Mouse (Mus musculus) kidney, postnatal 0 days (tissue): ENCODE results near the gene B4galt7. TPM values are rescaled to one million over a fixed set of nuclear protein-coding genes. Genes with fewer than 3 reads are reported as not detected.
A peak's percentile ranks its signal among the peaks of the same experiment; 100 is the strongest.

ENCODE experiments used
- ATAC-seq: fragments of 200-750 bp; cut with Nextera tagmentation; replicated peaks from 2 replicates; pipeline ENCODE4 v1.8.0; 2017; ENCODE audit warnings: low read depth, moderate number of reproducible peaks, moderate TSS enrichment, moderate library complexity; ENCODE audit not compliant: low FRiP score
- DNase-seq: peaks from one replicate; pipeline ENCODE4 v3.0.0-alpha.2; 2016; ENCODE audit warnings: low spot score
- H3K27ac ChIP-seq: fragments of 300-500 bp; sonication (generic); 2 replicates; pipeline ENCODE4 v1.5.1; 2014; ENCODE audit warnings: mild to moderate bottlenecking
- H3K27me3 ChIP-seq: fragments of 300-500 bp; sonication (generic); 2 replicates; pipeline ENCODE4 v1.6.1; 2014; ENCODE audit warnings: low read length, mixed read lengths; ENCODE audit not compliant: insufficient read depth
- H3K36me3 ChIP-seq: fragments of 300-500 bp; sonication (generic); 2 replicates; pipeline ENCODE4 v1.6.1; 2014; ENCODE audit warnings: low read length, mixed read lengths; ENCODE audit not compliant: insufficient read depth
- H3K4me1 ChIP-seq: fragments of 300-500 bp; sonication (generic); replicated peaks from 2 replicates; pipeline ENCODE4 v1.6.1; 2014; ENCODE audit warnings: antibody characterized with exemption, low read length, mixed read lengths; ENCODE audit not compliant: insufficient read depth
- H3K4me2 ChIP-seq: fragments of 300-500 bp; sonication (generic); 2 replicates; pipeline ENCODE4 v1.6.1; 2014; ENCODE audit warnings: mild to moderate bottlenecking, low read length, moderate library complexity, mixed read lengths
- H3K4me3 ChIP-seq: fragments of 300-500 bp; sonication (generic); replicated peaks from 2 replicates; pipeline ENCODE4 v1.5.1; 2014; ENCODE audit warnings: low read depth, low read length
- H3K9ac ChIP-seq: fragments of 300-500 bp; sonication (generic); 2 replicates; pipeline ENCODE4 v1.6.1; 2014; ENCODE audit warnings: low read depth, low read length
- H3K9me3 ChIP-seq: fragments of 300-500 bp; sonication (generic); replicated peaks from 2 replicates; pipeline ENCODE4 v1.6.1; 2016; ENCODE audit warnings: low read length, inconsistent platforms, mixed read lengths
- CTCF ChIP-seq: IDR thresholded peaks from 2 replicates; pipeline ENCODE4 v1.5.1; 2016; ENCODE audit warnings: antibody characterized with exemption, low read depth, mild to moderate bottlenecking, moderate library complexity
- WGBS: fragments of 180-500 bp; shearing (Covaris S2); extraction: QIAGEN DNeasy Blood & Tissue Kit; methylation state at CpG from one replicate; pipeline ENCODE4 v1.1.7; 2014; 5-methylcytosine and 5-hydroxymethylcytosine counted together
- polyA plus RNA-seq: library from polyadenylated mRNA; unstranded; fragments of >200 nt; fragmentation: Nextera tagmentation; extraction: Ambion mirVana; gene quantifications from 2 replicates; pipeline ENCODE4 v1.2.1, GENCODE M21; 2015

Gene B4galt7
- polyA plus RNA-seq, 1 experiment from 2014 or later: 20.1 TPM

DNA sequence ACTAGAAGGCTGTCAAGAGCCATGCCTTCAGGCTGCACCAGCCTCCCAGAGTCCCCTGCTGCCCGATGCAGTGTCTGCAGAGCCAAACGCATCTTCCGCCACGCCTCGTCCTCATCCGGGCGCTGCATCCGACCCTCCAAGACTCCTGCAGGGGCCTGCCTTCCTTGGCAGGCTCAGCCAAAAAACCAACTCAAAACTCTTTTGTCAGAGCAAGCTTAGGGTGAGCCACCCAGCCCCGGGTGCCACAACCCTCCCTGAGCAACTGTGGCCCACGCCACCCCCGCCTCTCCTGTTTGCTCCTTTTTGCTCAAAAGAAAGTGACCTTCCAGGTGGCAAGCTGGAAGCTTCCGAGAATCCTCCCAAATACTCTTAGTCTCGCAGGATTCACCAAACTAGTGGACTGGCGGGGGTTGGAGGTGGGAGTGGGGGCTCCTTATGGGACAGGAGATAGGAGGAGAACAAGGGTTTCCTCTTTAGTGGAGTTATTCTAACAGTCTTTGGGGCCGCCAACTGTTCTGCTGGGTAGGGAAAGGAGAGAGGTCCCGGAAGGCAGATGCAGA lies 29.9 kb upstream of the B4galt7 start:
- Histone ChIP-seq H3K4me2 (peak overlapping the region; percentile 90), H3K36me3 (no peaks in the 10 kb centered on the region), H3K27ac (peak overlapping the region; percentile 91), H3K4me3 (peak overlapping the region; percentile 96), H3K9me3 (no peaks in the 10 kb centered on the region), H3K4me1 (peaks cover 12% of the 10 kb centered on the region), H3K9ac (peak overlapping the region; percentile 96), H3K27me3 (no peaks in the 10 kb centered on the region)
- 2% methylated on average over 16 of the region's 16 CpGs for WGBS
- TF ChIP-seq CTCF: no peak
- DNase-seq: peak; percentile 54
- no peak for ATAC-seq

DNA sequence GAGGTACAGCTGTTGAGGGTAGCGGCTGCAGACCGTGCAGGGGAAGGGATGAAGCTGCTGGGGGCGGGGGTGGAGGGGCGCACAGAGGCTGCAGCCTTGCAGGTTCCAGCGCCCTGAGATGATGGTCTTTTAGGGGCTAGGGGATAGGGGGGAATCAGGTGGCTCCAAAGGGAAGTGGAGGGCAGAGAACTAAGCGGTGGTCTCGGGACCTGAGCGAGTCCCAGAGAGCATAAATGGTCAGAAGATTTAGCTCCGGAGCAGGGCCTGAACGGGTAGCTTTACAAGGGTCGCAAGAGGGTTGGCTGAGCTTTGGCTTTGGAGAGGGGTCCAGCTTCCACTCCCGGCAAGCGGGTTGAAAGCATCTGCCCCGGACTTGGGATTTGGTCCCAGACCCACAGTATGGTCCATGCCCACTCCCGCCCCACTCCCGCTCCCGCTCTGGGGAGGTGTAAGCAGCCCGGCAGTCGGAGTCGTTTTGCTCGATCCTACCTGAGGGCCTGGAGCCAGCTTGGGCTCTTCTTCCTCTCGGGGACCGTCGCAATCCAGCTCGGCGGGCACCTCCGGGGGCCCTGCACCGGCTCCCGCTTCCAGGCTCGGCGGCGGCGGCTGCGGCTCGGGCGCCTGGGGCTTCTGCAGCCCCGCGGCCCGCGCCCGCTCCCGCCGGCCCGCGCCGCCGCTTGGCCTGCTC lies 29.3 kb upstream of the B4galt7 start:
- Histone ChIP-seq H3K4me3 (peak overlapping the region; percentile 96), H3K27me3 (no peaks in the 10 kb centered on the region), H3K9ac (peak overlapping the region; percentile 96), H3K4me1 (peaks cover 12% of the 10 kb centered on the region), H3K9me3 (no peaks in the 10 kb centered on the region), H3K27ac (peak overlapping the region; percentile 91), H3K4me2 (peak overlapping the region; percentile 90), H3K36me3 (no peaks in the 10 kb centered on the region)
- WGBS: under 1% methylated on average over 35 of the region's 47 CpGs
- peak; percentile 53 for ATAC-seq
- DNase-seq: peak; percentile 45
- no peak for TF ChIP-seq CTCF

DNA sequence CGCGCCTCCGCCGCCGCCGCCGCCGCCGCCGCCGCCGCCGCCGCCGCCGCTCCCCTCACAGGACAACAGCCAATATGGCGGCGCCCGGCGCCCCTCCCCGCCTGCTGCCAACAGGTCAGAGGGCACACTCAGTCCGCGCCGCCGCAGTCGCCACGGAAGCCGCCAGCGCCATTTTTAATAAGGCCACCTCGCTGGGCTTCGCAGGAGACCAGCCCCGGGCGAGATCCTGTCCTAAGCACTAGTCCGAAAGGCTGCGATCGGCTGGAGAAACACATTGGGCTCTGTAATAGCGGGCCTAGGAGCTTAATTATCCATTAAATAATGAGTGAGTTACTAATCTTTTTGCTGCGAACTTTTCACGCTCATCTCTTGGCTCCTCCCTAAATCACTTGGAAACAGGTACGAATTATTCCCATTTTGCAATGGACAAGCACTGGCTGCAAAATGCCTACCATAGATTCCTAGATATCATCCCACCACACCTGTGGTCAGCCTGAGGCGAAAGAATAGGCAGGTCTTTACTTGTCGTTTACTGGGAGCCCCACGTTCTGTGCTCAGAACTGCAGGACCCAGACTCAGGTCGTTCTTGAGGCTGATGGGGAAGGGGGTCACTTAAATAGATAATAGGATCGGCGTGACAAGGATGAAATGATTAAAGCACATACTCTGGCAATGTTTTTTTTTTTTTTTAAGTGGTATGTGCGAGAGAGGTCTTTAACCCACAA lies 28.5 kb upstream of the B4galt7 start, which contains the start of gene Fam193b:
Fam193b (minus strand) TSS at position 94 of the 725 bp plus-strand sequence.
- H3K36me3 ChIP-seq: no peaks in the 10 kb centered on the region
- peak within 1 kb of the TSS; percentile 91 for H3K27ac ChIP-seq
- H3K4me2 ChIP-seq: peak within 1 kb of the TSS; percentile 90
- H3K9me3 ChIP-seq: no peaks in the 10 kb centered on the region
- H3K4me1 ChIP-seq: peaks cover 12% of the 10 kb centered on the region
- peak within 1 kb of the TSS; percentile 96 for H3K4me3 ChIP-seq
- 3% methylated on average over 30 of the region's 47 CpGs for WGBS
- ATAC-seq: peak; percentile 91
- no peak for TF ChIP-seq CTCF
- DNase-seq: peak; percentile 94
- no peaks in the 10 kb centered on the region for H3K27me3 ChIP-seq
- H3K9ac ChIP-seq: peak within 1 kb of the TSS; percentile 96

DNA sequence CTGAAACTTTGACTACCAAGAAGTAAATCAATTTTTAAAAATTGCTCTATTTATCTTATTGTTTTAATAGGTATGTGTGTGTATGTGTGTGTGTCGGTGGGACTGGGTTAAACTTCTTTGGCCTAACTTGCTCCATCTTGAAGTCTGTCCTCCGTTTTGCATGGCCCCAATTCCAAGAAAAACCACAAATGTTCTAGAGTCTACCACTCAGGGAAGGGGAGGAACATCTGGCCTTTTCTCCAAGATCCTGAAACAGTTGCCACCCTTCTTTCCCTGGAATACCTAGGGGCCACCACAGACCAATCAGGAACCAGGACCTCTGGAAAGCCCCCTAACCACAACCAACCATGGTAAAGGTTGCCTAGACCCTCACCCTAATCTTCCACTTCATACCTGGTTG lies 27.7 kb upstream of the B4galt7 start:
- Histone ChIP-seq H3K9ac (no peak overlapping the region), H3K4me2 (no peak overlapping the region), H3K36me3 (no peaks in the 10 kb centered on the region), H3K27me3 (no peaks in the 10 kb centered on the region), H3K9me3 (no peaks in the 10 kb centered on the region), H3K27ac (no peak overlapping the region), H3K4me1 (peaks cover 12% of the 10 kb centered on the region), H3K4me3 (no peak overlapping the region)
- no peak for ATAC-seq
- TF ChIP-seq CTCF: no peak
- 78% methylated on average over 2 of the region's 2 CpGs for WGBS
- no peak for DNase-seq

DNA sequence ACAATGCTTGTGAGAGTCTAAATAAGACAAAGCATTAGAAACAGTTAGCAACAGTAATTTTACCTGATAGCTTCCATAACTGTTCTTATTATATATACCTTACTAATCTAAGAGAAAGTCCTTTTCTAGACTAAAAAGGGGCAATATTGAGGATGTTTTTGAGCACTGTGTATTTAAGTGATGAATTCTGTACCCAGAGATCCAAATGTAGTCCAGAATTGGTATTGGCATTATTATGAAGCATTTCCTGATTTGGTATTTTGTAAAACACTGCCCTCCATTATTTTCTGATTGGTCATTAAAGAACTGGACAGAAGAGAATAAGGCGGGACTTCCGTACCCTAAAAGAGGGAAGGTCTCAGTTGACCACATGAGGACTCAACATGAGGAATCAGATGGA lies 26.3 kb upstream of the B4galt7 start, which contains the start of gene Tmed9:
Tmed9 (plus strand) TSS at position 301 of the 400 bp plus-strand sequence.
- TF ChIP-seq CTCF: no peak
- H3K4me1 ChIP-seq: peaks cover 12% of the 10 kb centered on the region
- H3K27me3 ChIP-seq: no peaks in the 10 kb centered on the region
- H3K27ac ChIP-seq: no peak within 1 kb of the TSS
- no peak within 1 kb of the TSS for H3K4me3 ChIP-seq
- H3K9me3 ChIP-seq: no peaks in the 10 kb centered on the region
- no peaks in the 10 kb centered on the region for H3K36me3 ChIP-seq
- no peak within 1 kb of the TSS for H3K9ac ChIP-seq
- 96% methylated on average over 2 of the region's 2 CpGs for WGBS
- ATAC-seq (no peak), DNase-seq (no peak)
- H3K4me2 ChIP-seq: no peak within 1 kb of the TSS

DNA sequence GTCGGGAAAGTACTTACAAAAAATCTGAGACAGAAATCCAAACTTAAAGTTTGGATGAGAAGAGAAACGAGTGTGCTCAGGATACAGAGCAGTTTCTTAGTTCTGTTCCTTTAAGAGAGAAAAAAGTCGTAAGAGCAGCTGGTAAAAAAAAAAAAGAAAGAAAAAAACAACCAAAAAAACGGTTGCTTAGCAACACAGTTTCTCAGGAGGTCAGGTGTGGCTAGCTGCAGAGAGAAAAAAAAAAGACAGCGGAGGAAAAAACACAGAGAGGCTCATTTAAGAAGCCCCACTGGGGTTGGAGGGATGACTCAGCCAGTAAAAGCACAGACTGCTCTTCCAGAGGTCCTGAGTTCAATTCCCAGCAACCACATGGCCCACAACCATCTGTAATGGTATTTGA lies 25.4 kb upstream of the B4galt7 start:
- no peak overlapping the region for H3K27ac ChIP-seq
- no peak overlapping the region for H3K4me3 ChIP-seq
- no peak overlapping the region for H3K9ac ChIP-seq
- no peaks in the 10 kb centered on the region for H3K36me3 ChIP-seq
- H3K4me2 ChIP-seq: no peak overlapping the region
- no peaks in the 10 kb centered on the region for H3K27me3 ChIP-seq
- no peaks in the 10 kb centered on the region for H3K9me3 ChIP-seq
- TF ChIP-seq CTCF: no peak
- WGBS: 63% methylated on average over 5 of the region's 5 CpGs
- peaks cover 9% of the 10 kb centered on the region for H3K4me1 ChIP-seq
- ATAC-seq (no peak), DNase-seq (no peak)
